Mouse (Mus musculus): ENCODE results near the gene Pi16. TPM values are rescaled to one million over a fixed set of nuclear protein-coding genes. Genes with fewer than 3 reads are reported as not detected.

Pi16 gene
- total and polyA plus RNA-seq, 3 experiments: 24.1 to 63.1 (median 40.7) TPM

DNA sequence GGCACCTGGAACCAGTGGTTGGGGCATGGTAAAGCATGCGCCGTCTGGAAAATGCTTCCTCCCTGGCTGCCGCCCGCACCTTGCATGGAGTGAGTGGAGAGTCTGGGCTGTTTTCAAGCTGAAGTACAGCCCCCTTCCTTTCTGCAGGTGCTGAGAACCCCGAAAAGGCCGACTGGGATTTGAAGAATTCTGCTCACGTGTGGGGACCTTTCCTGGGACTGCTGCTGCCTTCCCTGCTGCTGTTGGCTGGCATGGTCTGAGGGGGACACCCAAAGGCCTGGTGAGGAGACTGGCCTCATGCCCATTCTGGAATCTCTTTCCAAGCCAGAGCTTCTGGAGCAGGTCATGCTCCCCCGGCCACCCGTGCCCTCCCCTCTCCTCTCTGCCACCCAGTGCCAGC lies 10.2 kb downstream of the Pi16 start:
- WGBS: 85% methylated on average over 9 of the region's 9 CpGs
- H3K27ac ChIP-seq: no peak overlapping the region
- no peaks in the 10 kb centered on the region for H3K36me3 ChIP-seq (ENCODE audit: control insufficient read depth, insufficient read depth, low read length)
- TF ChIP-seq EP300 (IDR thresholded peaks at IDR 0.05; ENCODE audit: insufficient read depth, low read depth, low read length): no peak
- TF ChIP-seq POLR2A (IDR thresholded peaks at IDR 0.05; ENCODE audit: insufficient read depth, low read depth, low read length): no peak
- no peak for TF ChIP-seq CTCF (IDR thresholded peaks at IDR 0.05)
- intact Hi-C loops (cut with DNase I): no loop called here
- no peaks in the 10 kb centered on the region for H3K27me3 ChIP-seq (ENCODE audit: control insufficient read depth, insufficient read depth, low read length)
- DNase-seq: no peak
- H3K4me3 ChIP-seq: no peak overlapping the region
- no peak overlapping the region for H3K9ac ChIP-seq (ENCODE audit: low read depth, low read length)
- peaks cover 5% of the 10 kb centered on the region for H3K4me1 ChIP-seq (ENCODE audit: control insufficient read depth, insufficient read depth, low read length)
- no peaks in the 10 kb centered on the region for H3K79me2 ChIP-seq (replicated peaks; ENCODE audit: control insufficient read depth, insufficient read depth, low read length)

DNA sequence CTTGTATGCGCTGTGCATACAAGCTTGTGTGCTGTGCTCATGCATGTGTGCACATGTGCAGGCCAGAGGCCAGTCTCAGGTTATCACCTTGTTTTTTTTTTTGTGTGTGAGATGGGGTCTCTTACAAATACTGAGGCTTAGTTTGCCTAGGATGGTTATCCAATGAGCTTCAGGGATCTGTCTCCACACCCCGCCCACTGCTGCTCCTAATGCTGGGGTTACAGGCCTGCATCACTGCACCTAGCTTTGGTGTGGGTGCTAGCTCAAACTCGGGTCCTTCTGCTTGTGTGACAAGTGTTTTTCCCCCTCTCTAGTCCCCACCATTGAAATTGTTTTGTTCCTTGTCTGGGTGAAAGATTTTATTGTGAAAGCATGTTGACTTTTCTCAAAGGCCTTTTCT lies 12.7 kb downstream of the Pi16 start:
- H3K9ac ChIP-seq (ENCODE audit: low read depth, low read length): no peak overlapping the region
- TF ChIP-seq EP300 (IDR thresholded peaks at IDR 0.05; ENCODE audit: insufficient read depth, low read depth, low read length) (no peak), POLR2A (IDR thresholded peaks at IDR 0.05; ENCODE audit: insufficient read depth, low read depth, low read length) (no peak), CTCF (IDR thresholded peaks at IDR 0.05) (no peak)
- 89% methylated on average over 3 of the region's 3 CpGs for WGBS
- no peaks in the 10 kb centered on the region for H3K36me3 ChIP-seq (ENCODE audit: control insufficient read depth, insufficient read depth, low read length)
- intact Hi-C loops (cut with DNase I): loop anchor here (2.0 kb wide), 1 partner anchor 13 kb away; the partner anchor contains the start of gene Pi16
- H3K79me2 ChIP-seq (replicated peaks; ENCODE audit: control insufficient read depth, insufficient read depth, low read length): no peaks in the 10 kb centered on the region
- peak overlapping the region; percentile 30; the same call in 1 of the 2 replicates for H3K27ac ChIP-seq
- no peak overlapping the region for H3K4me3 ChIP-seq
- peak in 1 of 2 experiments; percentile 18 for DNase-seq
- no peaks in the 10 kb centered on the region for H3K27me3 ChIP-seq (ENCODE audit: control insufficient read depth, insufficient read depth, low read length)
- H3K4me1 ChIP-seq (ENCODE audit: control insufficient read depth, insufficient read depth, low read length): peaks cover 5% of the 10 kb centered on the region

DNA sequence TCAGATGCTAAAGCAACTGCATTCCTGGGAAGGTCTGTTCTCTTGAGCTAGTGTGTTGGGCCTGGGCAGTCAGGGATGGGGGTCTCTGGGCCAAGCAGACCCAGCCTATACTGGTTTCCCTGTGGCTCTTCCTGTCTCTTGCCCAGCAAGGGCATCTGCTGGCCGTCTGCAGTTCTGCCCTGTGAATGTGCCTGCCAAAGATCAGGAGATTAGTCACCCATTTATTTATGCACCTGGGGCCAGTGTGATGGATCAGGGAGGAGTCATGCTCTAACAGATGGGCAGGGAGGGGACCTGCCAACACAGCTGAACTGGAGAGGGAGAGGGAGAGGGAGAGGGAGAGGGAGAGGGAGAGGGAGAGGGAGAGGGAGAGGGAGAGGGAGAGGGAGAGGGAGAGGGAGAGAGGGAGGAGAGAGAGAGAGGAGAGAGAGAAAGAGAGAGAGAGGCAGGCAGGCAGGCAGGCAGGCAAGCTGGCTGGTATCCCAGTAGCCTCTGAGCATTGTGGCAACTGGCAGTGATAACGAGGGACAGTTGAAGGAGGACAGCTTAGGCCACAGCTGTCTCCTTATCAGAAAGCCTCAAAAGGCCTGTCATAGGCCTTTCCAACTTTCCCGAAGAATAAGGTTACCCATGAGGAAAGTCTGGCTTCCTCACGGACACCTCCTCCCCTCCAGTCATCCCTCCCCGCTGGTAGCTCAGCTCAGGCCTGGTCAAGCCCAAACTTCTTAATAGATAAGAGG lies 13.4 kb downstream of the Pi16 start:
- no peaks in the 10 kb centered on the region for H3K27me3 ChIP-seq (ENCODE audit: control insufficient read depth, insufficient read depth, low read length)
- no peak overlapping the region for H3K4me3 ChIP-seq
- no peak overlapping the region for H3K9ac ChIP-seq (ENCODE audit: low read depth, low read length)
- peaks cover 5% of the 10 kb centered on the region for H3K4me1 ChIP-seq (ENCODE audit: control insufficient read depth, insufficient read depth, low read length)
- H3K36me3 ChIP-seq (ENCODE audit: control insufficient read depth, insufficient read depth, low read length): no peaks in the 10 kb centered on the region
- WGBS: 14% methylated on average over 5 of the region's 5 CpGs
- no peaks in the 10 kb centered on the region for H3K79me2 ChIP-seq (replicated peaks; ENCODE audit: control insufficient read depth, insufficient read depth, low read length)
- TF ChIP-seq EP300 (IDR thresholded peaks at IDR 0.05; ENCODE audit: insufficient read depth, low read depth, low read length): 0 out of 2 replicates have a peak, but pooled peaks have one; percentile 5
- TF ChIP-seq POLR2A (IDR thresholded peaks at IDR 0.05; ENCODE audit: insufficient read depth, low read depth, low read length): no peak
- TF ChIP-seq CTCF (IDR thresholded peaks at IDR 0.05): 0 out of 2 replicates have a peak, but pooled peaks have one; percentile 3
- peak; percentile 54 to 69 for DNase-seq
- peak overlapping the region; percentile 67 for H3K27ac ChIP-seq
- intact Hi-C loops (cut with DNase I): loop anchor here (2.0 kb wide), 1 partner anchor 14 kb away; the partner anchor contains the start of gene Pi16

DNA sequence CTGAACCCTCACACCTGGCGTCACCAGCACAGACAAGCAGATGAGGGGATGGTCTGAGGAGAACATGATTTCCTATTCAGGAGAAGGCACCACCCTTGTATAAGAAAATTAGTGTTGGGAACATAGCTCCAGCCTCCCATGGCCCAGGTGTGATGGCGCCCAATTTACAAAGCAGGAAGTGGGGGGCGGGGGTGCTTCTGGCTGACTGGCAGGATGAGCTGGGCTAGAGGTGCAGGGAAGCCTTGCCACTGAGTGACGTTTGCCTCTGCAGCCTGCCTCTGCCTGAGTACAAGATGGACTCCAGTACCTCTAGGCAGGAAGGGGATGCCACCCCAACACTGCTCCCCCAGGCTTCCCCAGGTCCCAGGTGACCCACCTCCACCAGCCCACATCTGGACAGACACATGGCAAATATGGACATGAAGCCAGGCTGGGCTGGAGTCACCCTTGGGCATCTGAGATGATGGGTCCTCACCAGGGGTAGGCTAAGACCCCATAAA lies 14.8 kb downstream of the Pi16 start:
- WGBS: 64% methylated on average over 4 of the region's 4 CpGs
- no peak for DNase-seq
- TF ChIP-seq EP300 (IDR thresholded peaks at IDR 0.05; ENCODE audit: insufficient read depth, low read depth, low read length) (no peak), CTCF (IDR thresholded peaks at IDR 0.05) (no peak), POLR2A (IDR thresholded peaks at IDR 0.05; ENCODE audit: insufficient read depth, low read depth, low read length) (no peak)
- H3K4me3 ChIP-seq: no peak overlapping the region
- no peaks in the 10 kb centered on the region for H3K27me3 ChIP-seq (ENCODE audit: control insufficient read depth, insufficient read depth, low read length)
- H3K9ac ChIP-seq (ENCODE audit: low read depth, low read length): no peak overlapping the region
- peaks cover 5% of the 10 kb centered on the region for H3K4me1 ChIP-seq (ENCODE audit: control insufficient read depth, insufficient read depth, low read length)
- intact Hi-C loops (cut with DNase I): no loop called here
- H3K27ac ChIP-seq: no peak overlapping the region; the same call in 1 of the 2 replicates
- no peaks in the 10 kb centered on the region for H3K36me3 ChIP-seq (ENCODE audit: control insufficient read depth, insufficient read depth, low read length)
- no peaks in the 10 kb centered on the region for H3K79me2 ChIP-seq (replicated peaks; ENCODE audit: control insufficient read depth, insufficient read depth, low read length)

DNA sequence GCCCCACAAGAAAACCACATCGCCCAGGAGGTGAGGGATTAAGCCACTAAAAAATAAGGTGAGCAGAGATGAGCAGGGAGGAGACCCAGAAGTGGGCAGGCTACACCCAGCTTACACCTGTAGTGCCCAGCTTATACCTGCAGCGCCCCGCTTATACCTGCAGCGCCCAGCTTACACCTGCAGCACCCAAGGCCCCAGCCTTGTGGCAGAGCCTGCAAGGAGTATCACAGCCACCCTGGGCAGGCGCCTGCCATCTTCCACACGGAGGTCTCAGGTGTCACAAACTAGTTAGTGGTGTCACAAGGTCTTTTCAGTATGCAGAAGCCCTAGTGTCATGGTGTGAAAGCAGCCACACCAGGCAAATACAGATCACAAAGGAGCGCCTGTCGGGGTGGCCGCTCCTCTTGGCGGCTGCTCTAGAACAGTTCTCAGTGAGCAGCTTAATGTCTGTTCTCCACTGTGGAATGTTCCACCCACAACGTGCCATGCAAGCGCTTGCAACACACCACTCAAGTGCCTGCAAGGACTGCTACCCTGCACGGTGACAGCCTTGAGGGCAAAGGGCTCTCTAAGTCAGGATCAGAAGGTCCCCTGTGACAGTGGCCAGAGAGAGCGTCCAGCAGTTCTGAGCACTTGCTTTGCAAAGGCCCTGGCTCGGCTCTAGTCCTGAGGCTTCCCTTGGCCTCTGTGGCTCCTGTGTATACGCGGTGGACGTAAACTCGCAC lies 18.9 kb downstream of the Pi16 start:
- Histone ChIP-seq H3K27me3 (ENCODE audit: control insufficient read depth, insufficient read depth, low read length) (no peaks in the 10 kb centered on the region), H3K36me3 (ENCODE audit: control insufficient read depth, insufficient read depth, low read length) (no peaks in the 10 kb centered on the region; the same call in 1 of the 2 replicates), H3K9ac (ENCODE audit: low read depth, low read length) (no peak overlapping the region), H3K27ac (no peak overlapping the region), H3K4me1 (ENCODE audit: control insufficient read depth, insufficient read depth, low read length) (peaks cover 22% of the 10 kb centered on the region), H3K4me3 (no peak overlapping the region), H3K79me2 (replicated peaks; ENCODE audit: control insufficient read depth, insufficient read depth, low read length) (no peaks in the 10 kb centered on the region)
- WGBS: 92% methylated on average over 19 of the region's 19 CpGs
- TF ChIP-seq CTCF (IDR thresholded peaks at IDR 0.05) (no peak), EP300 (IDR thresholded peaks at IDR 0.05; ENCODE audit: insufficient read depth, low read depth, low read length) (no peak), POLR2A (IDR thresholded peaks at IDR 0.05; ENCODE audit: insufficient read depth, low read depth, low read length) (no peak)
- peak in 1 of 2 experiments; percentile 14 for DNase-seq
- intact Hi-C loops (cut with DNase I): no loop called here
